Mouse (Mus musculus) liver, embryonic 12.5 days (tissue): Measurements from ENCODE around the gene Harbi1. TPM values are rescaled to one million over a fixed set of nuclear protein-coding genes. Genes with fewer than 3 reads are reported as not detected.

Experiments used
- ATAC-seq: fragments of 200-750 bp; cut with Nextera tagmentation; 2 replicates; pipeline ENCODE4 v1.8.0; 2017; ENCODE audit warnings: moderate number of reproducible peaks, mild to moderate bottlenecking, moderate library complexity
- H3K27ac ChIP-seq: fragments of 300-500 bp; sonication (generic); 2 replicates; pipeline ENCODE4 v1.5.1; 2016; ENCODE audit warnings: mild to moderate bottlenecking
- H3K27me3 ChIP-seq: fragments of 300-500 bp; sonication (generic); replicated peaks from 2 replicates; pipeline ENCODE4 v1.6.1; 2016; ENCODE audit warnings: mild to moderate bottlenecking, moderate library complexity
- H3K36me3 ChIP-seq: fragments of 300-500 bp; sonication (generic); 2 replicates; pipeline ENCODE4 v1.6.1; 2016; ENCODE audit warnings: mild to moderate bottlenecking, moderate library complexity
- H3K4me1 ChIP-seq: fragments of 300-500 bp; sonication (generic); 2 replicates; pipeline ENCODE4 v1.6.1; 2016
- H3K4me2 ChIP-seq: fragments of 300-500 bp; sonication (generic); 2 replicates; pipeline ENCODE4 v1.6.1; 2016; ENCODE audit warnings: mild to moderate bottlenecking, moderate library complexity
- H3K4me3 ChIP-seq: fragments of 300-500 bp; sonication (generic); 2 replicates; pipeline ENCODE4 v1.5.1; 2016; ENCODE audit warnings: mild to moderate bottlenecking, moderate library complexity
- H3K9ac ChIP-seq: fragments of 300-500 bp; sonication (generic); 2 replicates; pipeline ENCODE4 v1.6.1; 2016; ENCODE audit warnings: mild to moderate bottlenecking, moderate library complexity
- H3K9me3 ChIP-seq: fragments of 300-500 bp; sonication (generic); replicated peaks from 2 replicates; pipeline ENCODE4 v1.6.1; 2016; ENCODE audit warnings: mild to moderate bottlenecking, moderate library complexity
- WGBS: fragments of 180-500 bp; shearing (Covaris S2); methylation state at CpG from one replicate; pipeline ENCODE4 v1.1.7; 2016; ENCODE audit not compliant: insufficient replicate concordance; 5-methylcytosine and 5-hydroxymethylcytosine counted together
- polyA plus RNA-seq: library from polyadenylated mRNA; unstranded; fragments of >200 nt; fragmentation: Nextera tagmentation; extraction: Ambion mirVana; gene quantifications from 2 replicates; pipeline ENCODE4 v1.2.1, GENCODE M21; 2016

Harbi1 gene
- polyA plus RNA-seq, 1 experiment from 2014 or later: 10.6 TPM

DNA sequence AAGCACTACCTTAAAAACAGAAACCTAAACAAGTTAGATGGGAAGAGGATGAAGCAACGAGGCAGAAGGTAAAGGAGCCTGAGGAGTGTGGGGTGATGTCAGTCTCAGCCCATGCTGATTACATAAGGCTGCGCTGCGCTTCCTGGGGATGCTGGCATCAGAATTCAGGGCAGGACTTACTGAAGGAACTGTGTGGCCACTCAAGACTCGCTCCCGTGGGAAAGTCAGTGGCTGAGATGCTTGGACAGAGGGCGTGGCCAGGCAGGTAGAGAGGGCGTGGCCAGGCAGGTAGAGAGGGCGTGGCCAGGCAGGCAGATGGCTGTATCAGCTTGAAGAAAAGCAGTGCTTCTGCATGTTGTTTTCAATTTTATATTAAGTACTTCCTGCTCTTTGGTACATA is 26.7 kb upstream of the Harbi1 start:
- Histone ChIP-seq H3K4me3 (no peak overlapping the region), H3K36me3 (peaks cover 78% of the 10 kb centered on the region)

DNA sequence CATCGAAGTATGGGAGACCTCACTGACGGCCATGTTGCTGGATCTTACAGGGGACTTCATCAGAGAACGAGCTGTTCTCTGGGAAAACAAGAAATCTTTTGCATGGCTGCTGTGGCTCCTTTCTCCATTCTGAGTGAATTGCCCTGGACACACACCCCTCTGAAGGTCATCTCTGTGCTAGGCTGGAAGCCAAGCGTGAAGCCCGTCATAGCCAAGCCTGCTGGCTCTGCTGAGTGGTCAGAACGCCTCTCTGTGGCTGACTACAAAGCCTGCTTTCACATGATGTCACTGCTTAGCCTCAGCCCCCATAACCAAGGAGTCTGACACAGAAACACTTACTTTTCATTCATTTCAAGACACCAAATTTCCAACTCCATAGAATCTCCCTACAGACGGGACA is 21.2 kb upstream of the Harbi1 start:
- Histone ChIP-seq H3K9ac (no peak overlapping the region), H3K4me1 (no peaks in the 10 kb centered on the region), H3K4me2 (no peak overlapping the region), H3K27me3 (no peaks in the 10 kb centered on the region), H3K36me3 (peaks cover 69% of the 10 kb centered on the region), H3K9me3 (no peaks in the 10 kb centered on the region), H3K4me3 (no peak overlapping the region), H3K27ac (no peak overlapping the region)
- no peak for ATAC-seq
- WGBS: 84% methylated on average over 7 of the region's 7 CpGs

More for the DNA sequence above, 26.7 kb upstream of the Harbi1 start:
- Histone ChIP-seq H3K4me1 (no peaks in the 10 kb centered on the region), H3K9ac (no peak overlapping the region), H3K27ac (no peak overlapping the region), H3K4me2 (no peak overlapping the region), H3K27me3 (no peaks in the 10 kb centered on the region), H3K9me3 (no peaks in the 10 kb centered on the region)
- 73% methylated on average over 8 of the region's 8 CpGs for WGBS
- no peak for ATAC-seq

DNA sequence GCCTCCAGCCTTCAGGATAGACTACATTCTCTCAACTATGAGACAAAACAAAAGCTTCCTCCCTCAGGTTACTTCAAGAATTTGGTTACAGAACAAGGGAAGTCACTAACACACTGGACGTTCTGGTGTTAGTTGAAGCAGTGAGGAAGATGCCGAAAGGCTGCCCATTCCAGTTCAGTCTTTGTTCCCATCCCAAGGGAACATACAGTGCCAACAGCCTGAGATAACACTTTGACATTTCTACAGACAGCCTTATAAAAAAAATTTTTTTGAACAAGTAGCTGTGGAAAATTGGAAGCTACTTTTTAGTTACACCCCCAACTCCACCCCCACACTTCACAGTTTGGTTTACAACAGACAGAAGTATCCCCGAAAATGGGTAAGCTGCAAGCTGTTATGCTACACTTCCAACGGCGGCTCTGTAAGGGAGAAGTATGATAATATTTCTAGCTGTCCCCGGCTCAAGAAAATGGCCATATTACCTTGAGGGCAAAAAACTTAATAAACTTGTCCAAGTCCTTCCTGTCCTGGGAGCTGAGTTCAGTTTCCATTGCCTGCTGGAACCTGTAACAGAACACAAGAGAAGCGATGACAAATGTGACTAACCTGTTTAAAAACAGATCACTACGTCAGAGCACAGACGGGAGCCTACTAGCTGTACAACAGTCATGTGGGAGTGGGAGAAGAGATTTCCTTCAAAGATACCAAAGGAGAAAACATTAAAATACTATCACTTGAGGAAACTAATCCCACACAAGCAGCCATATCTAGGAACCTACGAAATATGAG is 15.0 kb upstream of the Harbi1 start:
- Histone ChIP-seq H3K27ac (no peak overlapping the region), H3K4me3 (no peak overlapping the region), H3K9ac (no peak overlapping the region), H3K4me1 (no peaks in the 10 kb centered on the region), H3K4me2 (no peak overlapping the region), H3K36me3 (peaks cover 31% of the 10 kb centered on the region), H3K9me3 (no peaks in the 10 kb centered on the region), H3K27me3 (no peaks in the 10 kb centered on the region)
- no peak for ATAC-seq
- 81% methylated on average over 10 of the region's 10 CpGs for WGBS

DNA sequence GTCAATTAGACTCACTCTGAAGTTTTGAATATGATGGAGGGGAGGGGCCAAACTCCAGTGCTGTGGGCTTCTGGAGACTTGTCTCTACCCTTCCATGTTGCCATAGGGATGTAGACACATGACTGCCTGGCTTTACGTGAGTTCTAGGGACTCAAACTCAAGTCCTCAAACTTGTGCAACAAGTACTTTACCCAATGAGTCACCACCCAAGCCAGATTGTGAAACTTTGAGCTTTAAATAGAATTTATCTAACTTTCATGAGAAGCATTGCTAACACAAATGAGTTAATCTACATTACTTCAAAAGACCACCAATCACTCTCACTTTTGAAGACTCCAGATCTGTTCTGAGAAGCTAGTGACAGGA is 14.4 kb upstream of the Harbi1 start:
- Histone ChIP-seq H3K9ac (no peak overlapping the region), H3K4me1 (no peaks in the 10 kb centered on the region), H3K36me3 (peaks cover 30% of the 10 kb centered on the region), H3K4me2 (no peak overlapping the region), H3K9me3 (no peaks in the 10 kb centered on the region), H3K27me3 (no peaks in the 10 kb centered on the region), H3K4me3 (no peak overlapping the region), H3K27ac (no peak overlapping the region)
- ATAC-seq: no peak
- WGBS: 61% methylated on average over 1 of the region's 1 CpGs

DNA sequence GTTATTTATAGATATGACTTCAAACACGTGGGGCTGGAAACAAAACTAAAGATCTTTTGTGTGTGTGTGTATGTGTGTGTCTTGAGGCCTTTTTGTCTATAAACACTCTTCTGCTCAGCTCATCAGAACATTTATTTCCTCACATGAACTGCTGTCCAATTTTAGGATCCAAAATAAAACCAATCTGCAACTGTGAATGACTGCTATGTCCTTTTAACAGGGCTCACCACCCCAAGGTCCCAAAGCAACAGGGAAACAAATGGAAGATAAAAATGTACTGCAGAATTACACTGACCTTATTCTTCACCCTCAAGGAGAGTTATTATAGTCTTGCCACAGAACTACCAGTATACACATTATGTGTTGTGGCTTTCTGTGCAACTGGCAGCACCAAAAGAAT is 11.4 kb upstream of the Harbi1 start:
- no peak overlapping the region for H3K4me3 ChIP-seq
- no peaks in the 10 kb centered on the region for H3K9me3 ChIP-seq
- no peaks in the 10 kb centered on the region for H3K4me1 ChIP-seq
- no peak overlapping the region for H3K9ac ChIP-seq
- peaks cover 10% of the 10 kb centered on the region for H3K36me3 ChIP-seq
- no peak overlapping the region for H3K27ac ChIP-seq
- ATAC-seq: no peak
- H3K27me3 ChIP-seq: no peaks in the 10 kb centered on the region
- WGBS: 66% methylated on average over 1 of the region's 1 CpGs
- no peak overlapping the region for H3K4me2 ChIP-seq

DNA sequence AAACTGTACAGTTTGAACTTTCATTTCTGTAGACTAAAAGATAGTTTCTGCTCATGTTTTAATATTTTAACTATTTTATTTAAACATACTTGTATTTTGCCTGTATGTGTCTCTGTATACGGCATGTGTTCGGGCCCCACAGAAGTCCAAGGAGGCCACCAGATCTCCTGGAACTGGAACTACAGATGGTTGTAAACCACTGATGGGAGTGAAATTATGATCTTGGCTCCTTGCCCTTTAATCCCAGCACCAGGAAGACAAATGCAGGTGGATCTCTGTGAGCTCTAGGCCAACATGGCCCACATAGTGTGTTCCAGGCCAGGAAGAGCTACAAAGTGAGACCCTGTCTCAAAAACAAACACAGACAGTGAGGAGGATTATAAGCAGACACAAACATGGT is 9.3 kb upstream of the Harbi1 start:
- Histone ChIP-seq H3K4me3 (no peak overlapping the region), H3K4me1 (no peaks in the 10 kb centered on the region), H3K4me2 (no peak overlapping the region), H3K9me3 (no peaks in the 10 kb centered on the region), H3K9ac (no peak overlapping the region), H3K36me3 (no peaks in the 10 kb centered on the region), H3K27me3 (no peaks in the 10 kb centered on the region), H3K27ac (no peak overlapping the region)
- 95% methylated on average over 2 of the region's 2 CpGs for WGBS
- no peak for ATAC-seq

DNA sequence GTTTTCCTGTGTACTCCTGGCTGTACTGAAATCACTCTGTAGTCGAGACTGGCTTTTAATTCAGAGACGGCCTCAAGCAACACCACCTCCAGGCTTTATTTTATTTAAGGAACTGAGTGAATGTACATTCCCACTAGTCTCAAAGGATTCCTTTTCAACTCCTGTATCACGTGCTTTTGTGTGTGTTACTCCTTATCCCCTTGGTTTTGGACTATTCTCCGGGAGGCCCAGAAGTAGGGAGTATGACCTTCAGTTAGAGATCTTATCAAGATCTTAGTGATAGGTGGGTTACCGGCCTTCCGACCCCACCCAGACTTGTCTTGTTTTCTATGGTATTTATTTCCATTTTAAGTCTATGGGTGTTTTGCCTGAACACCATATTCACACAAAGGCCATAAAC is 4.9 kb upstream of the Harbi1 start:
- no peak overlapping the region for H3K27ac ChIP-seq
- no peak overlapping the region for H3K4me2 ChIP-seq
- no peaks in the 10 kb centered on the region for H3K36me3 ChIP-seq
- ATAC-seq: no peak
- H3K4me1 ChIP-seq: peaks cover 10% of the 10 kb centered on the region
- no peak overlapping the region for H3K9ac ChIP-seq
- H3K27me3 ChIP-seq: no peaks in the 10 kb centered on the region
- H3K9me3 ChIP-seq: no peaks in the 10 kb centered on the region
- H3K4me3 ChIP-seq: no peak overlapping the region
- WGBS: 68% methylated on average over 6 of the region's 6 CpGs

DNA sequence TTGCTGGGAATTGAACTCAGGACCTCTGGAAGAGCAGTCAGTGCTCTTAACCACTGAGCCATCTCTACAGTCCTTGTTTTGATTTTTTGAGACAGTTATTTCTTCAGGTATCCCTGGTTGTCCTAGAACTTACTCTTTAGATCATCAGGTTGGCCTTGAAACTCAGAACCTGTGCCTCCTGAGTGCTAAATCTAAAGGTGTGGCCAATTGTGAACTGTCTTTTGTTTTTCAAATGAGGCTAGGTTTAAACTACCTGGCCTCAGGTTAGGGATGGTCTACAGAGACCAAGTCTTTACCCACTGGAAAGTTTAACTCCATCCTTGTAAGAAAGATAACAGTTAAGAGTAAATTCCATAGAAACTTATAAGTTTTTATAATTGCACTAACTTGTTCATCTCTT is 4.2 kb upstream of the Harbi1 start:
- Histone ChIP-seq H3K36me3 (no peaks in the 10 kb centered on the region), H3K4me2 (no peak overlapping the region), H3K4me1 (peaks cover 13% of the 10 kb centered on the region), H3K9ac (no peak overlapping the region), H3K27ac (no peak overlapping the region), H3K27me3 (no peaks in the 10 kb centered on the region), H3K4me3 (no peak overlapping the region), H3K9me3 (no peaks in the 10 kb centered on the region)
- ATAC-seq: no peak

DNA sequence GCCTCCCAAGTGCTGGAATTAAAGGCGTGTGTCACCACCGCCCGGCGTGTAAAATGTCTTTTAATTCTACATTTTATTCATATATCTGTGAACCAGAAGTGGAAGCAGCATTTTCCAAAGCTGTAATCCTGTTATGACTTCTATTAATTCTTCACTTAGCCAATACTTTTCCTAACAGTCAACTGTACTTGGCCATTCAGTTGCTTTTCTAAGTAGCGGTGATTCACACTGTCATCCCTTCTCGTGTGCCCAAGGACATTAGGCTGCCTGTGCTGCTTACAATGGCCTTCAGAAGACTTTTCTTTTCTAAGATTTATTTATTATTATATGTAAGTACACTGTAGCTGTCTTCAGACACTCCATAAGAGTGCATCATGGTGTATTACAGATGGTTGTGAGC is 2.3 kb upstream of the Harbi1 start:
- H3K9me3 ChIP-seq: no peaks in the 10 kb centered on the region
- no peak overlapping the region for H3K27ac ChIP-seq
- 89% methylated on average over 6 of the region's 6 CpGs for WGBS
- H3K4me1 ChIP-seq: peaks cover 24% of the 10 kb centered on the region
- H3K27me3 ChIP-seq: no peaks in the 10 kb centered on the region
- H3K4me3 ChIP-seq: no peak overlapping the region
- H3K36me3 ChIP-seq: no peaks in the 10 kb centered on the region; the same call in 1 of the 2 replicates
- H3K4me2 ChIP-seq: no peak overlapping the region
- no peak overlapping the region for H3K9ac ChIP-seq
- no peak for ATAC-seq

DNA sequence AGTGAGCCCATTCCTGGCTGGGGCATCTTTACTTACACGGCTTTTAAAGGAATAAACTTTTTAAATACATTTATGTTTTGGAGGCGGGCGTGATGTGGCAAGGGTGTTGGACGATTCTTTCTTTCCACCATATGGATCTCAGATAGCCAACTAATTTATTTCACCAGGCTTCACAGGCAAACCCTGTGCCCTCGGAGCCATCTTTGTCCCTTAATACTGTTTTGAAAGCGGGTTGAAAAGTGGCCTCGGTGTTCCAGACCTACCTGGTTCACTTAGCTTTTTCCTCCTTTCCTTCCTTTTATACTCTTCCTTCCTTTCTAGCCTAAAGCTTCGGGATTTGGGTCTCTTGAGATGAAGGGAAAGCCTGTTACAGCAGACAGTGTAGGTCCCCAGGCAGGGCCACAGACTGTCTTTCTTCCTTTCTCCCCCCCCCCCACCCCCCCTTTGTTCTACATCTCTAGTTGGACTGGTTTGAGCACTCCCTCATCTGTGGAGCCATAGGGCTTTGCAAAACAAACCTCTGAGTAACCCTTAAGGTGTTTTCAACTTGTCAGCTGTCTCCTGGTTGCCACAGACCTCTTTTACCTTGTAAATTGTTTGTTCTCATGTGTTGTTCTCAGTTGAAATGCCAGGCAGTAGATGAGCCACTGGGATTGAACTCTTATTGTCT is 739 bp downstream of the Harbi1 start:
- ATAC-seq: no peak
- peak overlapping the region; percentile 89 for H3K27ac ChIP-seq
- 1% methylated on average over 8 of the region's 8 CpGs for WGBS
- peak overlapping the region; percentile 87 for H3K4me2 ChIP-seq
- peaks cover 24% of the 10 kb centered on the region for H3K4me1 ChIP-seq
- peak overlapping the region; percentile 83 for H3K9ac ChIP-seq
- no peaks in the 10 kb centered on the region for H3K9me3 ChIP-seq
- H3K27me3 ChIP-seq: no peaks in the 10 kb centered on the region
- H3K36me3 ChIP-seq: peaks cover 7% of the 10 kb centered on the region; the same call in 1 of the 2 replicates
- H3K4me3 ChIP-seq: peak overlapping the region; percentile 97

DNA sequence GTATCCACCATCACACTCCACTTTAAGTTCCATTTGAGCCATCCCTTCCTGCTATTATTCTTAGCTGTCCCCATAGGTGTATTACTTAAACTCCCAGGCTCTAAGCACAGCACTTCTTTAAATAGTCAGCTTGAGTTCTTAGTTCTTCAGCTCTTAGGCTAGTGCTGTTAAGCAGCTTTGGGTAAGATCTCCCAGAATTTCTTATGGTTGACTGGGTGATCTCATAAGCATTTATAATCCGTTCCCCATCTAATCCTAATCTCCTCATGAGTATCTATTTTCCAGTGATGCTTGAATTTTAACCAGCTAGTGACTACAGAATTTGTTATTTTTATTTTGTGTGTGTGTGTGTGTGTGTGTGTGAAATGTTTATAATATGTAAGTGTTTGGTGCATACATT is 4.3 kb downstream of the Harbi1 start:
- Histone ChIP-seq H3K9ac (no peak overlapping the region), H3K36me3 (peaks cover 8% of the 10 kb centered on the region; the same call in 1 of the 2 replicates), H3K4me3 (no peak overlapping the region), H3K4me2 (no peak overlapping the region), H3K27ac (no peak overlapping the region), H3K27me3 (no peaks in the 10 kb centered on the region), H3K9me3 (no peaks in the 10 kb centered on the region), H3K4me1 (peaks cover 14% of the 10 kb centered on the region)
- no peak for ATAC-seq
- 71% methylated on average over 1 of the region's 1 CpGs for WGBS

DNA sequence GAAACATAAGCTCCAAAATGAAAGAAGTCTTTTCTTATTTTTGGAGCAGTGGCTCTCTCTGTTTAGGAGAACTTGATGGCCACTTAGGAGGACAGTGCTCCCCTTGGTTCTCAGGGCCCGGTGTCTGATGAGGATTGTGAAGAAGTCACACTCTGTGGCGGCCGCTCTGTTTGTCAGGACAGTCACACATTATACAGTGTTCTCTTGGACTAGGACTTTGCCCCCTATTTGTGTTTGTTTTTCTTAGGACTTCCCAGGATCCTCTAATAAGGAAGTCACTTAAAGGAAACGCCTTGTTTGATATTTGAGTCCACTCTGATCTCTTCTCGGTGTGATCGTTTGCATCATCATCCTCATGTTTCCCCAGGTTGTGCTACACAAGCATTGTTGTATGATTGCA is 7.6 kb downstream of the Harbi1 start:
- no peak for ATAC-seq
- Histone ChIP-seq H3K4me3 (no peak overlapping the region), H3K9me3 (no peaks in the 10 kb centered on the region), H3K4me2 (no peak overlapping the region), H3K27ac (no peak overlapping the region), H3K4me1 (no peaks in the 10 kb centered on the region), H3K36me3 (peaks cover 18% of the 10 kb centered on the region), H3K9ac (no peak overlapping the region), H3K27me3 (no peaks in the 10 kb centered on the region)
- WGBS: 72% methylated on average over 6 of the region's 6 CpGs
